Mouse (Mus musculus) lung, postnatal 0 days (tissue): Measurements from ENCODE around the gene Trib2.

ENCODE experiments used
- CTCF ChIP-seq: IDR thresholded peaks from 2 replicates; pipeline ENCODE4 v1.5.1; 2016; ENCODE audit warnings: antibody characterized with exemption, mild to moderate bottlenecking
- EP300 ChIP-seq: IDR thresholded peaks from 2 replicates; pipeline ENCODE4 v1.6.1; 2016; ENCODE audit warnings: antibody characterized with exemption, mild to moderate bottlenecking, control low read depth

DNA sequence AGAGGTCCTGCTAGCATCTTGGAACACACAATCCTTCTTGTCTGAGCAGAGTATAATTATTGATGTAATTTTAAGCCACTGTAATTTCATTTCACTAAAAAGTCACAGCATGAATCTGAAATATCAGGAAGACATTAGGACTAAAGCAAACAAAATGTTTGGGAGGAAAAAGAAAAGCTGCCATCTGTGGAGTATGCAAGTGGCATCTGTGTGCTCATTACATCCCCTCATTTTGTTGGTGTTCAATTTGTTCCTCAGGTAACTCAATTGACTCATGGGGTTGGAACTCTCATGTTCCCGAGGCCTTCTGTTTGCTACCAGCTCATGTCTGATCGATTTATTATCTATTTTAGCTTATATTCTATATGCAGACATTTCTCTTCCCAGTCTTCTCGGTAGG is 28.0 kb upstream of the Trib2 start:
- no peak for TF ChIP-seq CTCF
- TF ChIP-seq EP300, result no peak
